Mouse (Mus musculus) ES-E14 (cell line): Measurements from ENCODE around the gene Ripor2.

Source experiments
- CHD2 ChIP-seq: IDR thresholded peaks from 2 replicates; pipeline ENCODE4 v1.6.1; 2014; ENCODE audit warnings: mild to moderate bottlenecking, low read depth, low read length, inconsistent platforms
- HCFC1 ChIP-seq: IDR thresholded peaks from 2 replicates; pipeline ENCODE4 v1.6.1; 2012; ENCODE audit warnings: low read length, inconsistent platforms, borderline replicate concordance; ENCODE audit not compliant: insufficient read depth
- MAFK ChIP-seq: IDR thresholded peaks from 2 replicates; pipeline ENCODE4 v1.6.1; 2014; ENCODE audit warnings: mild to moderate bottlenecking, low read depth, low read length, inconsistent platforms; ENCODE audit not compliant: insufficient read depth
- ZC3H11A ChIP-seq: IDR thresholded peaks from 2 replicates; pipeline ENCODE4 v1.6.1; 2012; ENCODE audit warnings: low read depth, mild to moderate bottlenecking, inconsistent platforms, low read length, borderline replicate concordance

DNA sequence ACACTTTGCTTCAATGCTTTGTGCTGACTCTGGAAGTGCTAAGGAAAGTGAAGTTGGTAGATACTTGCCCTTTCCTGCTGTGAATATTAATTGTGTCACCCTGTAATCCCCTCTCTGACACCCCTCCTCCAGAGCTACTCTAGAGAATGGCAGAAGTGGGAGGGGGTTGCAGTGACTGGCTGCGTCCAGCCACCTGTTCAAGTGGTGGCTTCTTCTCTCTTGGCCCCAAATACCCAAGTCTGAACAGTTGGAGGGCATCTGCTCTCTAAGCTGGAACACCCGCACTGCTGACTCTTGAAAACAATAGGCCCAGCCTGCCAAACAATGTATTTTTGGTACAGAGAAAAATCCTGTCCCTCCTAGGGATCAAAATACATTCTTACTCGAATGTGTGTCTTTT, 69.0 kb downstream of the Ripor2 start:
- TF ChIP-seq HCFC1, result no peak
- TF ChIP-seq MAFK, result no peak
- TF ChIP-seq CHD2, result no peak
- no peak for TF ChIP-seq ZC3H11A
